Mouse (Mus musculus) natural killer cell, adult 2 months (primary cell): Measurements from ENCODE around the gene Hdc.

Experiments
- DNase-seq, 2 experiments: peaks; one replicate each; pipeline ENCODE4 v3.0.0; 2022; ENCODE audit warnings: low spot score in 2 of 2

The Hdc gene

DNA sequence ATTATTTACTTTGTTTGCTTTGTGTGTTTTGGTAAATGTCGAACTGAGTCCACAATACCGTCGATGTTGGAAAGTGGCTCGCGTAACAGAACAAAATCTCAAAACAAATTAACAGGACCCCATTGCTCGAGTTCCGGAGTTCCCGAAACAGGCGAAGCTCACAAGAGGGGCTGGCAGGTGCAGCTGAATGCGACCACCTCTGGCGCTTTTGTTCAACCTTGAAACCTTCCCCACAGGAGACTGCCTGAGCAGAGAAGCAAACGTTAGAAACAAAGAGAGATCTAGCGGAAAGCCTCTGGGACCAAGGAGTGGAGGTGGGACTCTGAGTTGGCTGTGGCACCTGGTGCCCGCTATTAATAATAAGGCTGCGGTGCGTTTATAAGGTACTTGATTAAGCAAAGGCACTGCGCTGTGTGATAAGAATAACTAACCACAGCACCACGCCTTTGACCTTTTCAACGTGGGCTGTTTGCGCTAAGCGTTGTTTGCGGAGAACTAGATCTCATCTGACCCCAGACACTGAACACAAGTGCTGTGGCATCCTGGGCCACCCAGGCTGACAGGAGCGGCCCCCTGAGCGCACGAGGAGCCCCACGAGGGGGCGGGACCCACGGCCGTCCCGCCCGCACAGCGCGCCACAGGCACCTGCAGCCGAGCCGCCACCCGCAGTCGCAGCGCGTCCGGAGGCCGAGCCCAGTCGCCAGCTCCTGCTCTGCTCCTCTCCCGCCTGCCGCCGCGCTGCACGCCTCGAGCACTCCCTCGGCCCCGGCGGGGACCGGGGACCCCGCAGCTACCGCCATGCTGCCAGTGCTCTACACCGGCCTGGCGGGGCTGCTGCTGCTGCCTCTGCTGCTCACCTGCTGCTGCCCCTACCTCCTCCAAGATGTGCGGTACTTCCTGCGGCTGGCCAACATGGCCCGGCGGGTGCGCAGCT is 66.5 kb downstream of the Hdc start, which contains the start of gene Slc27a2:
Gene Slc27a2 (plus strand): TSS at position 51 of the 934 bp plus-strand sequence.
- peak; percentile 8 to 14 for DNase-seq

DNA sequence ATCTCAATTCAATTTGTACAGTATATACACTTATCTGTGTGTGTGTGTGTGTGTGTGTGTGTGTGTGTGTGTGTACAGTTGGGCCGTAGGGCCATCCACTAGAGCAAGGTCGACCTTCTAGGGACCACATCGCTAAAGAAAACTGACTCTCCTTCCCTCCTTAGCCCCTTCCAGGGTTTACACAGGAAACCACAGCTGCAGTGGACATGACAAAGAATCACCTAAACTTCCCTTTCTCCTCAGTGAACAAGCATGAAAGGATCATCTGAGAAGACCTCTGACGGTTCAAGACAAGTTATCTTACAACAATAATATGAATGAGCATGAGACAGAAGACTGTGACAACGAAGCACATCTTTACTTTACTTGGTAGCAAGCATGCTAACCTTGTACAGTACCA is 67.2 kb downstream of the Hdc start:
- DNase-seq: no peak

DNA sequence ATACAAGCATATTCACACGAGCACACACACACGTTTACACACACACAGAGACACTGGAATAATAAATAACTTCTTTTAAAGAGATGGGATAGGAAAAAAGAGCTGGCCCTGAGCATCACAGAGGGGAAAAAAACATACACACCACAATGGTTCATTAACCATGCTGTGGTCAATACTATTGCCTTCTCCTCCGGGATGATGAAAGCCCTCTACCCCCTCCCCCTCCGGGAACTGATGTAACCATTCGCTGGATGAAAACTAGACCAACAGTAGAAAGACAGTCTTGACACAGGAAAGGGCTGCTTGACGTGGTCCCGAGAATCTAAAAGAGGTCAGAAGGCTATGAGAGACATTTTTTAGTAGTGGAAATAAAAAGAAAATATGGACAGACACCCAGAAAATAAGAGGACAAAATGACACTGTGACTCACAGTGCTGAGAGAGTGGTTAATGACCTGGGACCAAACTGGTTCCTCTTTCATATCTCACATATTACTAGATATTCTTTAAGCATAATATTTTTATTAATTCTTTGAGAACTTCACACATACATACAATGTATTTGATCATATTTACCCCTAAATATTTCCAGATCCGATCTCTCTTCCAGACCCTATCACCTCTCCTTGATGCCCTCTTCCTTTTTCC is 67.7 kb downstream of the Hdc start:
- no peak for DNase-seq

DNA sequence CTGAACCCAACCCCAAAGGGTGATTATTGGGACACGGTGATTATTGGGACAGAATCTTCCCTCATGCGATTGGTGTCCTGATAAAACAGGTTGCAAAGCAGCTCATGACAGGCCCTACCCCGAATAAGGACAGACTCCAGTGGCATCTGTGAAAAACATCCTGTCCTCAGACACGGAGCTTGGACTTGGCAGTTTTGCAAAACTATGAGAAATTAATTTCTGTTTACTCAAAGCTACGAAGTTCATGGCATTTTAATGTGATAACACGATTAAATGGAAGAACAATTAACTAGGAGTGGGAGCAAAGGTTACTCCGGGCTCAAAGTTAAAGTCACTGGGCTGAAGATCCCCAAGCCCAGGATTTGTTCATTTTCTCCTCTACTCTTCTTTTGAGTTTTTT is 69.4 kb downstream of the Hdc start:
- DNase-seq: no peak

DNA sequence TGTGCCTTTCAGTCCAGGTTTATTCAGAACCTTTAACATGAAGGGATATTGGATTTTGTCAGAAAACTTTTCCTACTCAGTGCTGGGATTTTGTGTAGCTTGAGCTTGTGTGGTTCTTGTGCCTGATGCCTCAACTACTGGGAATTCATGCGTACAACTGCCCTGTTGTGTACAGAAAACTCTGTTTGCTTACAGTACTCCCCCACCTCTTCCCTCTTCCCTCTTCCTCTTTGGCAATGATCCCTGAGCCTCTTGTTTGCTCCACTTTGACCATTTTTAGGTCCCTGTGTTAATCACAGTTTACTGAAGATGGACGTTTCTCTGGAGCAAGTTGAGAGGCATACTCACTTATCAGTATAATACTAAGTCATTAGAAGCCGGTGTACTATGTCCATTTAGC is 72.7 kb downstream of the Hdc start:
- no peak for DNase-seq

DNA sequence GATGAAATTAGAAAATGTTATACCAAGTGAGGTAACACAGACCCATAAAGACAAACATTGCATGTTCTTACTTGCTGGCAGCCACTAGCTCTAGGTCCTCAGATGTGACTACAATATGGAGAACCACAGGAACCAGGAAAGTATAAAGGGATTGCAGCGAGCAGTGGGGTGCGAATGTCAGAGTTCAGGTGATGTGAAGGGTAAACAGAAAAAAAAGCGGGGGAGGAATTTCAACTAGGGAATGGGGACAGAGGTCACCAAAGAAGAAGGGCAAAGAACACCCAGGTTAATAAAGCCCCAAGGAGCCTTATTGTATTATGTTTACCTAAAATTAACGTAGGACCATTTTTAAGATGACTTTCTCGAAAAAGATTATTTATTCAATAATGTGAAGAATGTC is 73.8 kb downstream of the Hdc start:
- no peak for DNase-seq
